Mouse (Mus musculus) intestine, postnatal 0 days (tissue): ENCODE results near the gene Ikzf1. TPM values are rescaled to one million over a fixed set of nuclear protein-coding genes. Genes with fewer than 3 reads are reported as not detected.

Source experiments
- ATAC-seq: fragments of 200-750 bp; cut with Nextera tagmentation; 2 replicates; pipeline ENCODE4 v1.8.0; 2017; ENCODE audit warnings: mild to moderate bottlenecking, moderate TSS enrichment, moderate library complexity
- H3K27ac ChIP-seq: fragments of 300-500 bp; sonication (generic); 2 replicates; pipeline ENCODE4 v1.5.1; 2014; ENCODE audit warnings: mild to moderate bottlenecking, low read depth, low read length, moderate library complexity
- H3K27me3 ChIP-seq: fragments of 300-500 bp; sonication (generic); replicated peaks from 2 replicates; pipeline ENCODE4 v1.6.1; 2014; ENCODE audit warnings: low read length, mixed read lengths; ENCODE audit not compliant: control insufficient read depth, insufficient read depth
- H3K36me3 ChIP-seq: fragments of 300-500 bp; sonication (generic); 2 replicates; pipeline ENCODE4 v1.6.1; 2014; ENCODE audit warnings: mild to moderate bottlenecking, moderate library complexity; ENCODE audit not compliant: control insufficient read depth, insufficient read depth
- H3K4me1 ChIP-seq: fragments of 300-500 bp; sonication (generic); replicated peaks from 2 replicates; pipeline ENCODE4 v1.6.1; 2014; ENCODE audit warnings: antibody characterized with exemption, low read length, mixed read lengths; ENCODE audit not compliant: control insufficient read depth, insufficient read depth
- H3K4me2 ChIP-seq: fragments of 300-500 bp; sonication (generic); replicated peaks from 2 replicates; pipeline ENCODE4 v1.6.1; 2014; ENCODE audit warnings: low read depth, mild to moderate bottlenecking, moderate library complexity
- H3K4me3 ChIP-seq: fragments of 300-500 bp; sonication (generic); 2 replicates; pipeline ENCODE4 v1.5.1; 2014; ENCODE audit warnings: low read depth, low read length
- H3K9ac ChIP-seq: fragments of 300-500 bp; sonication (generic); 2 replicates; pipeline ENCODE4 v1.6.1; 2014; ENCODE audit warnings: mild to moderate bottlenecking, low read depth, low read length
- H3K9me3 ChIP-seq: fragments of 300-500 bp; sonication (generic); 2 replicates; pipeline ENCODE4 v1.6.1; 2016; ENCODE audit warnings: mixed run types; ENCODE audit not compliant: control insufficient read depth
- CTCF ChIP-seq: sonication (generic); IDR thresholded peaks from 2 replicates; pipeline ENCODE4 v1.5.1; 2016; ENCODE audit warnings: low read depth, mild to moderate bottlenecking, control low read depth, antibody characterized with exemption, moderate library complexity
- WGBS: fragments of 180-500 bp; shearing (Covaris S2); extraction: QIAGEN DNeasy Blood & Tissue Kit; methylation state at CpG from one replicate; pipeline ENCODE4 v1.1.7; 2014; 5-methylcytosine and 5-hydroxymethylcytosine counted together
- polyA plus RNA-seq: library from polyadenylated mRNA; unstranded; fragments of >200 nt; fragmentation: Nextera tagmentation; extraction: Ambion mirVana; gene quantifications from 2 replicates; pipeline ENCODE4 v1.2.1, GENCODE M21; 2015

Gene Ikzf1
- polyA plus RNA-seq, 1 experiment from 2014 or later, result 0.85 TPM

- no peak for ATAC-seq
- Histone ChIP-seq H3K4me2 (no peak overlapping the region), H3K36me3 (no peaks in the 10 kb centered on the region), H3K4me3 (no peak overlapping the region), H3K27me3 (no peaks in the 10 kb centered on the region), H3K9ac (no peak overlapping the region), H3K4me1 (no peaks in the 10 kb centered on the region), H3K9me3 (no peaks in the 10 kb centered on the region), H3K27ac (no peak overlapping the region)
- no peak for TF ChIP-seq CTCF
- WGBS, result 87% methylated on average over 5 of the region's 5 CpGs
These were observed 90.1 kb downstream of the Ikzf1 start for GRCm38 (mm10) chr11:11774893-11775292.

GRCm38 (mm10) chr11:11776071-11776821, 91.4 kb downstream of the Ikzf1 start:
- H3K9me3 ChIP-seq, result no peaks in the 10 kb centered on the region
- no peaks in the 10 kb centered on the region for H3K36me3 ChIP-seq
- WGBS, result 74% methylated on average over 4 of the region's 4 CpGs
- no peak overlapping the region for H3K4me3 ChIP-seq
- H3K27me3 ChIP-seq, result no peaks in the 10 kb centered on the region
- no peak overlapping the region for H3K27ac ChIP-seq
- H3K4me2 ChIP-seq, result no peak overlapping the region
- no peak overlapping the region for H3K9ac ChIP-seq
- no peak for TF ChIP-seq CTCF
- ATAC-seq, result no peak
- H3K4me1 ChIP-seq, result no peaks in the 10 kb centered on the region

- TF ChIP-seq CTCF, result no peak
- Histone ChIP-seq H3K4me1 (no peaks in the 10 kb centered on the region), H3K9me3 (no peaks in the 10 kb centered on the region), H3K4me3 (no peak overlapping the region), H3K4me2 (no peak overlapping the region), H3K27ac (no peak overlapping the region), H3K27me3 (no peaks in the 10 kb centered on the region), H3K36me3 (no peaks in the 10 kb centered on the region), H3K9ac (no peak overlapping the region)
- WGBS, result 81% methylated on average over 7 of the region's 7 CpGs
- no peak for ATAC-seq
These were observed 92.0 kb downstream of the Ikzf1 start for GRCm38 (mm10) chr11:11776822-11777174.

GRCm38 (mm10) chr11:11777246-11777645, 92.4 kb downstream of the Ikzf1 start:
- ATAC-seq, result no peak
- Histone ChIP-seq H3K9ac (no peak overlapping the region), H3K4me1 (no peaks in the 10 kb centered on the region), H3K36me3 (no peaks in the 10 kb centered on the region), H3K27me3 (no peaks in the 10 kb centered on the region), H3K27ac (no peak overlapping the region), H3K4me3 (no peak overlapping the region), H3K4me2 (no peak overlapping the region), H3K9me3 (no peaks in the 10 kb centered on the region)
- WGBS, result 53% methylated on average over 3 of the region's 3 CpGs
- no peak for TF ChIP-seq CTCF

- H3K27ac ChIP-seq, result no peak overlapping the region
- no peak for ATAC-seq
- no peaks in the 10 kb centered on the region for H3K4me1 ChIP-seq
- H3K9ac ChIP-seq, result no peak overlapping the region
- 80% methylated on average over 2 of the region's 2 CpGs for WGBS
- no peaks in the 10 kb centered on the region for H3K36me3 ChIP-seq
- H3K4me2 ChIP-seq, result no peak overlapping the region
- H3K9me3 ChIP-seq, result no peaks in the 10 kb centered on the region
- no peak for TF ChIP-seq CTCF
- H3K4me3 ChIP-seq, result no peak overlapping the region
- no peaks in the 10 kb centered on the region for H3K27me3 ChIP-seq
These were observed 93.0 kb downstream of the Ikzf1 start for GRCm38 (mm10) chr11:11777796-11778195.

GRCm38 (mm10) chr11:11778345-11778744, 93.5 kb downstream of the Ikzf1 start:
- WGBS, result 91% methylated on average over 6 of the region's 6 CpGs
- no peak overlapping the region for H3K27ac ChIP-seq
- H3K27me3 ChIP-seq, result no peaks in the 10 kb centered on the region
- H3K4me2 ChIP-seq, result no peak overlapping the region
- TF ChIP-seq CTCF, result no peak
- H3K4me1 ChIP-seq, result no peaks in the 10 kb centered on the region
- H3K9me3 ChIP-seq, result no peaks in the 10 kb centered on the region
- no peak overlapping the region for H3K4me3 ChIP-seq
- ATAC-seq, result no peak
- H3K36me3 ChIP-seq, result no peaks in the 10 kb centered on the region
- no peak overlapping the region for H3K9ac ChIP-seq
